Mouse (Mus musculus) regulatory T cell (primary cell): ENCODE measurements around the gene Cbr2.

Experiments
- in situ Hi-C: fragments of 300-600 bp; cut with MboI, MseI; formaldehyde crosslinking; loops from one replicate; pipeline ENCODE4 v1.15.1; 2025; ENCODE audit warnings: high pct_unique_total_duplicates

The Cbr2 gene

GRCm38 (mm10) chr11:120679909-120680308 is 52.0 kb downstream of the Cbr2 start:
- in situ Hi-C loops: no loop called here
